Mouse (Mus musculus): ENCODE results near the gene Soat1. TPM values are rescaled to one million over a fixed set of nuclear protein-coding genes. Genes with fewer than 3 reads are reported as not detected.

Soat1 gene
- polyA plus RNA-seq, 1 experiment from 2014 or later, result 29.4 TPM

DNA sequence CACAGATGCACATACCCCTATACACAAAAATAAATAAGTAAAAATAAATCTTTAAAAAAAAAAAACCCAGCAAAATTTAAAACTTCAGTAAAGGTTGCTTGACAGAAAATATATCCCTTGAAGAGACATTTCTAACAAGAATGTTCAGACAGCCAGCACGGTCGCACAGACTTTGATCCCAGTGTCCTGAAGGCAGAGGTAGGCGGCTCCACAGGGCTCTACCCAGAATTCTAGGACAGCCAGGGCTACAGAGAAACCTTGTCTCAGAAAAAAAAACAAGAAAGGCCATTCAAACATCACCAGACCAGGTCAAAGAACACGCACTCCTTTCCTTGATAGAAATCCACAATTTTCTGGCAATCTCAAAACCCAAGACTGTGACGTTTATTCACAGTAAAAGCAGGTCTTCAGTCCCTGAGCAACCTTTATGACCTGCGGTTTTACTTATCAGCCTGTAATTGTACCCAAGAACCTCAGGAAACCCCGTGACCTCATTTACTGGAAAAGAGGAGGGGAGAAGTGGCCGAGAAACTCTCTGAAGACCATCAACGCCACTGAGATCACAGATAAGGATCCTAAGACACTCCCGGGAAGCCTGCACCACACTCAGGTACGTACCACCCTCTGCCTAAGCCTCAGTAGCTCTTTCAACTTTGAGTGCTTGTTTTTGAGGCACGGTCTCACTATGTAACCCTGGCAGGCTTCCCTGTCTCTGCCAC lies 11.7 kb downstream of the Soat1 start:
- Histone ChIP-seq H3K27me3 (ENCODE audit: low read depth, poor library complexity, severe bottlenecking) (no peaks in the 10 kb centered on the region), H3K9me3 (replicated peaks) (peaks cover 12% of the 10 kb centered on the region), H3K27ac (replicated peaks) (no peak overlapping the region), H3K4me1 (no peaks in the 10 kb centered on the region), H3K4me3 (no peak overlapping the region), H3K36me3 (peaks cover 39% of the 10 kb centered on the region)
- 91% methylated on average over 12 of the region's 12 CpGs for WGBS
- no peak for DNase-seq (ENCODE audit: low spot score)

DNA sequence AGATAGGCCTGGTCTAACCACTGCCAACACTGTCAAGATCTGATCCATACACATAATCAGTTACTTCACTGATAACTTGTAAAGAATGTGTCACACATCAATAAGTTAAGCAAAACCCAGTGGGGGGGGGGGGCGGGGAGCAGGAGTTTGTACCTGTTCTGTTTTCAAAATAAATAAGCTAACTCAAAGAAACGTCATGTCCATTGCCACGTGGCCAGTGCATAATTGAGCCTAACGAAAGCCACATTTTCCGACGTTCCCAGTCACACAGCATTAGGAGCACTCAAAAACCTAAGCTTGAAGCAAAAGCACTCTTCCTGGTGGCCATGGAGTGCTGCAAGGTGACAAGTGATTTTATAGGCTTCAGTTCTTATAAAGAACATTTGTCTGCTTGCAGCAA lies 13.1 kb downstream of the Soat1 start:
- H3K36me3 ChIP-seq, result peaks cover 36% of the 10 kb centered on the region
- 89% methylated on average over 6 of the region's 6 CpGs for WGBS
- no peak for DNase-seq (ENCODE audit: low spot score)

DNA sequence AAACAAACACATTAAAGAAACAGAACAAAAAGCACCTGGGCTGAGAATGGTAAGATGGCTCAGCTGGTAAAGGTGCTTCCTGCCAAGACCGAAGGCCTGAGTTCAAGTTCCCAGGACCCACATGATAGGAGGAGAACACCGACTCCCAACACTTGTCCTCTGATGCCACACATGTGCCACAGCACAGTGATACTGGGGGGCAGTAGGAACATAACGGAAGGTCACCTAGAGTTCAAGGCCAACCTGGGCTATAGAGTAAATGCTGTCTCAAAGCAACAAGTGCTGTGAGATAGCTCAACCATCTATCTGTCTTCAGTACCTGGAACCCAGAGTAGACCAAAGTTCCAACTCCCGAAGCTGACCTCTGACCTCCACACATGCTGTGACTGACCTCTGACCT lies 13.9 kb downstream of the Soat1 start:
- 89% methylated on average over 4 of the region's 4 CpGs for WGBS
- DNase-seq (ENCODE audit: low spot score), result no peak
- Histone ChIP-seq H3K27me3 (ENCODE audit: low read depth, poor library complexity, severe bottlenecking) (no peaks in the 10 kb centered on the region), H3K36me3 (peaks cover 37% of the 10 kb centered on the region), H3K27ac (replicated peaks) (no peak overlapping the region), H3K9me3 (replicated peaks) (no peaks in the 10 kb centered on the region), H3K4me1 (no peaks in the 10 kb centered on the region), H3K4me3 (no peak overlapping the region)

More for the DNA sequence above, 13.1 kb downstream of the Soat1 start:
- Histone ChIP-seq H3K4me1 (no peaks in the 10 kb centered on the region), H3K27ac (replicated peaks) (no peak overlapping the region), H3K4me3 (no peak overlapping the region), H3K27me3 (ENCODE audit: low read depth, poor library complexity, severe bottlenecking) (no peaks in the 10 kb centered on the region), H3K9me3 (replicated peaks) (peaks cover 5% of the 10 kb centered on the region)

DNA sequence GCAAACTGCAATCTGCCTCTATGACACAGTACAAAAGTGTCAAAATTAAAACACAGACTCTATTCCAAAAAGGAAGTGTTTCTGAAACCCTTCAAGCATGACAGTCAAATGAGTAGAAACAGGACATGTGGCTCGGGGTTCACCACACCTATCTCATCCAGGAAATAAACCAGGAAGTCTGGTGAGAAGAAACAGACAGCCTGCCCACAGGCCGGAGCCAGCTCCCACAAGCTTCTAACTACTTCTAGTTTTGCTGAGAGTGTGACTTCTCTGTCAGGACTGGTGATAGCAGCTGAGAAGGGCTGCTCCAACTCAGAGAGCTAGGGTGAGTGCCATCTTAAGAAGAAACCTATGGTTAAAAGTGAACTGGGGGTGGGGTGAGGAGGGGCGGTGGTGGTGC lies 14.4 kb downstream of the Soat1 start:
- no peak for DNase-seq (ENCODE audit: low spot score)
- Histone ChIP-seq H3K27ac (replicated peaks) (no peak overlapping the region), H3K36me3 (peaks cover 37% of the 10 kb centered on the region), H3K4me3 (no peak overlapping the region), H3K9me3 (replicated peaks) (no peaks in the 10 kb centered on the region), H3K4me1 (no peaks in the 10 kb centered on the region), H3K27me3 (ENCODE audit: low read depth, poor library complexity, severe bottlenecking) (no peaks in the 10 kb centered on the region)
- WGBS, result 89% methylated on average over 3 of the region's 3 CpGs

DNA sequence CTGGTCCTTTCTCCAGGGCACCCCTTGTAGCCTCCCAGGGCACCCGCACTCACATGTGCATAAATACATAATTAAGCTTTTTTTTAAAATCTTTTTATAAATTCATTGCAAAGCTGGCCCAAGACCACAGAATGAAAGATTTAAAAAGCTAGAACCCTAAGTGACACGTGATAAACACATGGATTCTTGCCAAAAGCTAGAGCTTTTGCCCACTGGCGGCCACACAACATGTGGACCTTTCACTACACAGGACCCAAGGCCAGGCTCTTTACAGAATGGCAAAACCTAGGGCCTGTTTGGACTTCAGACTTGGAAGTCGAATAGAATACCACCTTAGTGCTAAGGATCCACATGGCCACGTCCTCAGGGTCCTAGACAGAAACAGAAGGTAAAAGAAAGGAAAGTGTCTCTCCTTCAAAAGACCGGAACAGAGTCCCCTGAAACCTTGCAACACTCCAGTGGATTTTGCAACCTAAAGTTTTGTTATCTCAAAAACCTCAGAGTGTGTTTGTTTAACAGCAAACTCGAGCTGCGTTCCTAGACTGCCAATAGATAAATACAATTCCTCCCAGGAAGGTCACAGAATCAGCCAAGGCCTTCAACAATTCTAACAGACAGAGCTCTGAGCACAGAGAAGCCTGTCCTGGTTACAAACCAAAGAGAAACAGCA lies 15.6 kb downstream of the Soat1 start:
- Histone ChIP-seq H3K4me1 (no peaks in the 10 kb centered on the region), H3K9me3 (replicated peaks) (no peaks in the 10 kb centered on the region), H3K4me3 (no peak overlapping the region), H3K27ac (replicated peaks) (no peak overlapping the region), H3K36me3 (peaks cover 40% of the 10 kb centered on the region), H3K27me3 (ENCODE audit: low read depth, poor library complexity, severe bottlenecking) (no peaks in the 10 kb centered on the region)
- 88% methylated on average over 8 of the region's 8 CpGs for WGBS
- DNase-seq (ENCODE audit: low spot score), result no peak

DNA sequence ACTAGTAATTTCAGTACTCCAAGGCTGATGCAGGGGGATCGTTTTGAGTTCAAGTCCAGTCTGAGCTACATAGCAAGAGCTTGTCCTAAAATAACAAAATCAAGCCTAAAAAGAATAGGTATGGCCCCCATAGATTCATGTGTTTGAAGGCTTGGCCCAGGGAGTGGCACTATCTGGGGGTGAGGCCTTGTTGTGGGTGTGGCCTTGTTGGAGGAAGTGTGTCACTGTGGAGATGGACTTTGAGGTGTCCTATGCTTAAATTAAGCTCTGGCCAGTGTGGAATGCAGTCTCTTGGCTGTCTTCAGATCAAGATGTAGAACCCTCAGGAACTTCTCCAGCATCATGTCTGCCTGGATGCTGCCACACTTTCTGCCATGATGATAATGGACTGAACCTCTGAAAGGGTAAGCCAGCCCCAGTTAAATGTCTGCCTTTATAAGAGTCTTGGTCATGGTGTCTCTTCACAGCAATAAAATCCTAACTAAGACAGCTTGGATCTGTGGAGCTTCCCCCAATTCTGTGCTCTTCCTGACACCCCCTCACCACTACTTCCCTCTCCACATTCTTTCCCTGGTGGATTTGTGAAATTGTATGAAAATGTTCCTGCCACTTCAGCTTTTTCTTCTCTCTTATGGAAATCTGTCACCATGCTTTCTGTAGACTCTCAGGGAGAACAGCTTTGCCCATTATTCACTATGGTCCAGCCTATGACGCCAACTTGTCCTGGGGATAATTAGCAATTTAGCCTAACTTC lies 18.9 kb downstream of the Soat1 start:
- Histone ChIP-seq H3K27ac (replicated peaks) (no peak overlapping the region), H3K4me3 (no peak overlapping the region), H3K4me1 (peaks cover 5% of the 10 kb centered on the region; the same call in 1 of the 2 replicates), H3K9me3 (replicated peaks) (no peaks in the 10 kb centered on the region), H3K36me3 (peaks cover 32% of the 10 kb centered on the region), H3K27me3 (ENCODE audit: low read depth, poor library complexity, severe bottlenecking) (no peaks in the 10 kb centered on the region)
- no peak for DNase-seq (ENCODE audit: low spot score)
- 96% methylated on average over 2 of the region's 2 CpGs for WGBS

DNA sequence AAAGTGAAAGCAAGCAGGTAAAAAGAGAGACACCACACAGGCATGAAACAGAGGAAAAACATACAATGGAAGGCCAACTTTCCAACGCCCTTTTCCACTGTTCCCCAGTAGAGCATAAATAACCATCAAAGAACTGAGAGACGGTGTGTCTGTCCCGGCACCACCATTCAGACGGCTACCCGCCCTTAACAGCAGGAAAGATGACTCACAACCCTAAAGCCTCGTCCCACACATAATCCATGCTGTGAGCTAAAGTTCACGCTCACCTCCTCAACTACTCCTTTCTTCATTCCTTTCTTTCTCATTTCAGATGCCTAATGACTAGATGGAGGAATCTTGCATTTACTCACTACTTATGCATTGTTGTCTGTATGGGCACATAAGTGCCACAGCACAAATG lies 19.7 kb downstream of the Soat1 start:
- peaks cover 32% of the 10 kb centered on the region for H3K36me3 ChIP-seq
- H3K4me3 ChIP-seq, result no peak overlapping the region
- 73% methylated on average over 7 of the region's 7 CpGs for WGBS
- no peaks in the 10 kb centered on the region for H3K9me3 ChIP-seq (replicated peaks)
- no peak for DNase-seq (ENCODE audit: low spot score)
- H3K27me3 ChIP-seq (ENCODE audit: low read depth, poor library complexity, severe bottlenecking), result no peaks in the 10 kb centered on the region
- peaks cover 5% of the 10 kb centered on the region; the same call in 1 of the 2 replicates for H3K4me1 ChIP-seq
- H3K27ac ChIP-seq (replicated peaks), result no peak overlapping the region

DNA sequence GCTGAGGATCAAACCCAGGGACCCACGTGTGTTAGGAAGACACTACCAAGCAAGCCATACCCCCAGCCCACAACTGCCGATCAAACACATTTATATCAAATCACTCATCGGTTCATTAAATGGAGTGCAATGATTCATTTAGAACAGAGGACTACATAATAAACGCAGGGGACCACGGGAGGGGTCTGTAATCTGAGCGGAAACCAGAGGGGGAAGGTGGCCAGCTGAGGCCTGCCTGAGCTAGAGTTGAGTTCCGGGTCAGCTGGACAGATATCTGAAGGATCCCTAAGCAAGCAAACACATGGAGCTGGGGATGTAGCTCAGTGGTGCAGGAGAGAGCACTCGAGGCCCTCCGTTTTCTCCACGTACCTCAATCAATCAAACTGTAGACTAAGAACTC lies 20.3 kb downstream of the Soat1 start:
- no peak overlapping the region for H3K27ac ChIP-seq (replicated peaks)
- 91% methylated on average over 10 of the region's 10 CpGs for WGBS
- H3K36me3 ChIP-seq, result peaks cover 32% of the 10 kb centered on the region
- no peak for DNase-seq (ENCODE audit: low spot score)
- no peaks in the 10 kb centered on the region for H3K9me3 ChIP-seq (replicated peaks)
- no peak overlapping the region for H3K4me3 ChIP-seq
- peaks cover 5% of the 10 kb centered on the region; the same call in 1 of the 2 replicates for H3K4me1 ChIP-seq
- no peaks in the 10 kb centered on the region for H3K27me3 ChIP-seq (ENCODE audit: low read depth, poor library complexity, severe bottlenecking)

DNA sequence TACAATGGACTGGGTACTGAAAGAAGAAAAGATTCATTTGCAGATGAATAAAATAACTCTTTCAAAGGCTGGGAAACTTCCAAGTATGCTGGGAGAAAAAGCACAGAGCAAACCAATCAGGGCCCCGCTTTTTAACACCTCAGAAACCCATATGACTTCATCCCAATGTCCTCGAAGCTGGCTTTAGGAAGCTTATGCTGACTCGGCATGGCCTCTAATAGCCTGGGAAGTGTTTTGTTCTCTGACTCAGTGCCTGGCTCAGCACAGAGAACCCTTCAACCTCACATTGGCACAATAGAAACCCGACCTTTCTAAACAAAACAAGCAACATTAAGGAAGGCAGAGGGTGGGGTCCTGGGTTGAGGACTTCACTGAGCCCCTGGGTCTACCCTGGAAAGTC lies 23.7 kb downstream of the Soat1 start:
- Histone ChIP-seq H3K9me3 (replicated peaks) (no peaks in the 10 kb centered on the region), H3K27me3 (ENCODE audit: low read depth, poor library complexity, severe bottlenecking) (no peaks in the 10 kb centered on the region), H3K4me1 (peaks cover 5% of the 10 kb centered on the region; the same call in 1 of the 2 replicates), H3K4me3 (no peak overlapping the region), H3K27ac (replicated peaks) (no peak overlapping the region), H3K36me3 (peaks cover 24% of the 10 kb centered on the region)
- 46% methylated on average over 4 of the region's 4 CpGs for WGBS
- no peak for DNase-seq (ENCODE audit: low spot score)

DNA sequence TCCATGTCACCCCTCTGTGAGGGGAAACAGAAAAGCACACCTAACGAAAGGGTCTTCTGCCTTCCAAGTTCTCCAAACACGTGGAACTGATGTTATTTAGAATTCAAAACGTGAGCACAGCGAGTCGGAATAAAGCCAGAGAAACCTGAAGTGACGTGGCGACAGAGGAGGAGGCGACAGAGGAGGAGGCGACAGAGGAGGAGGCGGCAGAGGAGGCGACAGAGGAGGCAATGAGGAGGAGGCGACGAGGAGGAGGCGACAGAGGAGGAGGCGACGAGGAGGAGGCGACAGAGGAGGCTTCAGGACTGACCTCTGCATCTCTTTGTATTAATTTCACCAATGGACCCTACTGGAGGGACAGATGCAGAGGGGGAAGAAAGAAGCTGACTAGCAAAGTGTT lies 24.4 kb downstream of the Soat1 start:
- Histone ChIP-seq H3K27me3 (ENCODE audit: low read depth, poor library complexity, severe bottlenecking) (no peaks in the 10 kb centered on the region), H3K4me1 (peaks cover 5% of the 10 kb centered on the region; the same call in 1 of the 2 replicates), H3K27ac (replicated peaks) (no peak overlapping the region), H3K4me3 (no peak overlapping the region), H3K9me3 (replicated peaks) (no peaks in the 10 kb centered on the region), H3K36me3 (peaks cover 20% of the 10 kb centered on the region)
- WGBS, result 83% methylated on average over 17 of the region's 17 CpGs
- DNase-seq (ENCODE audit: low spot score), result no peak

DNA sequence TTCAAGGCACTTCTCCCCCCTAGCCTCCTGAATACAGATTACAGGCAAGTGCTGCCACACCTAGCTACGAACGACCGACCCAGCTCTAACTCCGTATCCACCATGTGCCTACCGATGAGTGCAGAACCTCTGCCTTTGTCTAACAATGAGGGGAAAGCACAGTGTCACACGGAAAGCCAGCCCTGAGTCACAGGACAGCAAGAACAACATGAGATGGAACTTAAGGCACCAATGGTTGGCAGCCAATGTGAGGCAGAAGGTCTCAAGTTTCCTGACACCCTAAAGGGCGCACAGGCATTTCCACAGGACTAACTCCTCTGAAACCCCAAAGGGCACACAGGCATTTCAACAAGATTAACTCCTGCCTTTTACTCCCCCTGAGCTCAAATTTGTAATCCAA lies 25.0 kb downstream of the Soat1 start:
- no peaks in the 10 kb centered on the region for H3K27me3 ChIP-seq (ENCODE audit: low read depth, poor library complexity, severe bottlenecking)
- 88% methylated on average over 7 of the region's 7 CpGs for WGBS
- DNase-seq (ENCODE audit: low spot score), result no peak
- peaks cover 14% of the 10 kb centered on the region for H3K36me3 ChIP-seq
- H3K9me3 ChIP-seq (replicated peaks), result no peaks in the 10 kb centered on the region
- no peak overlapping the region for H3K4me3 ChIP-seq
- H3K27ac ChIP-seq (replicated peaks), result no peak overlapping the region
- peaks cover 5% of the 10 kb centered on the region; the same call in 1 of the 2 replicates for H3K4me1 ChIP-seq

DNA sequence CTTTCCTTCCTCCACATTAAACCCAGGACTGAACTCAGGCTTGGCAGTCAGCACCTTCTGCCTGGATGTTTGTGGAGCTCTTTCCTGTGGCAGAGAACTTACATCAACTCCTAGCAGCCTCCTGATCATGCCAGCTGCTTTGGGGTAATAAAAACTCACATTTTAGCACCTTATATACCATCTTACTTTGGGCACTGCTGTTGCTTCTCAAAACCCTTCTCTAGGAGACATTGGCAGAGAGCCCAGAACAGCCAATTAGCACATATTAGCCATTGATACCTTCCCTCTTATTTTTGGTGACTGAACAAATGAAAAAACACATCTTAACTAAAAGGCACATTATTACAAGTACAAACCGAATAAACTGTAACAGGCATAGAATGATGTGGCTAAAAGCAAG lies 29.1 kb downstream of the Soat1 start:
- Histone ChIP-seq H3K36me3 (peaks cover 35% of the 10 kb centered on the region), H3K9me3 (replicated peaks) (no peaks in the 10 kb centered on the region), H3K4me3 (no peak overlapping the region), H3K27ac (replicated peaks) (no peak overlapping the region), H3K4me1 (no peaks in the 10 kb centered on the region), H3K27me3 (ENCODE audit: low read depth, poor library complexity, severe bottlenecking) (no peaks in the 10 kb centered on the region)
- 90% methylated on average over 1 of the region's 1 CpGs for WGBS
- DNase-seq (ENCODE audit: low spot score), result no peak

DNA sequence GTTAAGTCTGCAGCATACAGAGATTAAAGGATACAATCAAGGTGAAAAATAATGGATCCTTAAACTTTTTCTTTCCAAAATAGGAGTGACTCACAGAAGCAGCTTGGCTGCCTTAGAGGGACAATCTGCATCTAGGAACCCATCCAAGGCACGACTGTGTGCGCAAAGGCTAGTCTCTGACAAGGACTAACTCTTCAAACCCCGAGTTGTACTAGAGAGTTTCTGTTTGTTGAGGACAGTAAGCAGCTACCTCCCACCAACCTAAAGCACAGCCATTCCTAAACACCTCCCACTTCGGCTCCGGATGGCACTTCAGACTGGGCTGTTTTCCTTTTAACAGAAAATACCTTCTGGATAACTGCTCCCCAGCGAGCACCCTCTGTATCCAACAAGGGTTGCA lies 31.4 kb downstream of the Soat1 start:
- Histone ChIP-seq H3K4me1 (no peaks in the 10 kb centered on the region), H3K9me3 (replicated peaks) (no peaks in the 10 kb centered on the region), H3K27me3 (ENCODE audit: low read depth, poor library complexity, severe bottlenecking) (no peaks in the 10 kb centered on the region), H3K36me3 (peaks cover 58% of the 10 kb centered on the region), H3K27ac (replicated peaks) (no peak overlapping the region), H3K4me3 (no peak overlapping the region)
- 88% methylated on average over 6 of the region's 6 CpGs for WGBS
- no peak for DNase-seq (ENCODE audit: low spot score)

Measured in midbrain, embryonic 10.5 days (tissue).